Mouse (Mus musculus): ENCODE results near the gene Arfip1.
"Not testable (repeated sequence)": the region's sequence is repeated elsewhere in the genome, so short reads cannot be mapped to it uniquely, and the experiment has no call there.

DNA sequence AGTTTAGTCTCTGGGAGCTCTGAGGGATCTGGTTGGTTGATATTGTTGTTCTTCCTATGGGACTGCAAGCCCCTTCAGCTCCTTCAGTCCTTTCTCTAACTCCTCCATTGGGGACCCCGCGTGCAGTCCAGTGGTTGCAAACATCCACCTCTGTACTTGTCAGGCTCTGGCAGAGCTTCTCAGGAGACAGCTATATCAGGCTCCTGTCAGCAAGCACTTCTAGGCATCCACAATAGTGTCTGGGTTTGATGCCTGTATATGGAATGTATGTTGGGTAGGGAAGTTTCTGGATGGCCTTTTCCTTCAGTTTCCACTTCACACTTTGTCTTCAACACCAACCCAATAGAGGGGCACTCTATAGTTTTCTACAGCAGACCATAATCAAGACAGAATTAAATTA, 19.5 kb downstream of the Arfip1 start:
- TF ChIP-seq POLR2A (IDR thresholded peaks at IDR 0.05; ENCODE audit: low read depth, low read length); CTCF (IDR thresholded peaks at IDR 0.05; ENCODE audit: extremely low read depth, insufficient read length, insufficient replicate concordance, low read depth, low read length): not testable (repeated sequence)
